Mouse (Mus musculus) hindbrain, embryonic 11.5 days (tissue): ENCODE results near the gene Med16. TPM values are rescaled to one million over a fixed set of nuclear protein-coding genes. Genes with fewer than 3 reads are reported as not detected.

Experiments used
- ATAC-seq: fragments of 200-750 bp; cut with Nextera tagmentation; 2 replicates; pipeline ENCODE4 v1.8.0; 2017; ENCODE audit warnings: mild to moderate bottlenecking, moderate TSS enrichment, moderate library complexity; ENCODE audit not compliant: low FRiP score
- DNase-seq: peaks from one replicate; pipeline ENCODE4 v3.0.0-alpha.2; 2015; ENCODE audit warnings: low spot score
- H3K27ac ChIP-seq: fragments of 300-500 bp; sonication (generic); 2 replicates; pipeline ENCODE4 v1.5.1; 2014; ENCODE audit warnings: mild to moderate bottlenecking, low read depth, low read length
- H3K27me3 ChIP-seq: fragments of 300-500 bp; sonication (generic); 2 replicates; pipeline ENCODE4 v1.6.1; 2014; ENCODE audit warnings: mild to moderate bottlenecking, low read length, moderate library complexity, mixed read lengths; ENCODE audit not compliant: control insufficient read depth, insufficient read depth
- H3K36me3 ChIP-seq: fragments of 300-500 bp; sonication (generic); 2 replicates; pipeline ENCODE4 v1.6.1; 2014; ENCODE audit warnings: mild to moderate bottlenecking, low read length, moderate library complexity, mixed read lengths; ENCODE audit not compliant: control insufficient read depth, insufficient read depth
- H3K4me1 ChIP-seq: fragments of 300-500 bp; sonication (generic); replicated peaks from 2 replicates; pipeline ENCODE4 v1.6.1; 2014; ENCODE audit warnings: low read length, mixed read lengths; ENCODE audit not compliant: control insufficient read depth, insufficient read depth
- H3K4me2 ChIP-seq: fragments of 300-500 bp; sonication (generic); replicated peaks from 2 replicates; pipeline ENCODE4 v1.6.1; 2014; ENCODE audit warnings: mild to moderate bottlenecking, low read depth, low read length
- H3K4me3 ChIP-seq: fragments of 300-500 bp; sonication (generic); 2 replicates; pipeline ENCODE4 v1.5.1; 2014; ENCODE audit warnings: low read depth, low read length
- H3K9ac ChIP-seq: fragments of 300-500 bp; sonication (generic); 2 replicates; pipeline ENCODE4 v1.6.1; 2014; ENCODE audit warnings: low read depth, low read length
- H3K9me3 ChIP-seq: fragments of 300-500 bp; sonication (generic); 2 replicates; pipeline ENCODE4 v1.6.1; 2016; ENCODE audit warnings: low read length; ENCODE audit not compliant: control insufficient read depth
- WGBS: fragments of 180-500 bp; shearing (Covaris S2); extraction: QIAGEN DNeasy Blood & Tissue Kit; methylation state at CpG from one replicate; pipeline ENCODE4 v1.1.7; 2014; 5-methylcytosine and 5-hydroxymethylcytosine counted together
- polyA plus RNA-seq: library from polyadenylated mRNA; unstranded; fragments of >200 nt; fragmentation: Nextera tagmentation; extraction: Ambion mirVana; gene quantifications from 2 replicates; pipeline ENCODE4 v1.2.1, GENCODE M21; 2014

The Med16 gene
- polyA plus RNA-seq: 33.7 and 41.8 TPM in 2 replicates

DNA sequence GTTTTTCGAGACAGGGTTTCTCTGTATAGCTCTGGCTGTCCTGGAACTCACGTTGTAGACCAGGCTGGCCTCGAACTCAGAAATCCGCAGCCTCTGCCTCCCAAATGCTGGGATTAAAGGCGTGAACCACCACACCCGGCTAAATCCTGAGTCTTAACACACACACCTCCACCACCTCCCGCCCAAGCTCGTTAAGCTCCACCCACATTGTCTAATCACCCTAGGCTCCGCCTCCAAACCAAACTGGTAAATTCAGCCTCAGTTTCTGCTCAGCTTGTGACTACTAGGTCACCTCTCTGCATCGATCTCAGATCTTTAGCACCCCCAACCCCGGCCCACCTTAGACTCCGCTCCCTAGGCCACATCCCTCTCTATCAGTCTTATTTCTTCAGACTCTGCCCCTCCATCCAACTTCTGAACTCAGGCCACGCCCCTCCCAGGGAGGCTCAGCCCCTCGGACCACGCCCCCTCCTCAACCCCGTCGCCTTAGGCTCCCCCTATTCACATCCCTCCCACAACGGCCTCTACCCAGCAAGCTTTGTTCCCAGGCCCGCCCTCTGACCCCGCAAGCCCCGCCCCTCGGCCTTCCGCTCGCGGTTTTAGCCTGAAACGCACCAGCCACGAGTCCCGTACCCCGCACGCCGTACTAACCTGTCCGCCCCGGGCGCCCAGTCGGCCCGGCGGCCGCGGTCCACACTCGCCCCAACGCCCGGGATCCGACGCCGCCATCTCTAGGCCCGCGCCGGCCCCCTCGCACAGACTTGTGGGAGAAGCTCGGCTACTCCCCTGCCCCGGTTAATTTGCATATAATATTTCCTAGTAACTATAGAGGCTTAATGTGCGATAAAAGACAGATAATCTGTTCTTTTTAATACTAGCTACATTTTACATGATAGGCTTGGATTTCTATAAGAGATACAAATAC lies at the start of gene Med16:
TSS of gene Med16 (minus strand) at position 757 of the 925 bp plus-strand sequence.
- H3K4me1 ChIP-seq: no peaks in the 10 kb centered on the region
- no peaks in the 10 kb centered on the region for H3K27me3 ChIP-seq
- no peaks in the 10 kb centered on the region for H3K9me3 ChIP-seq
- H3K36me3 ChIP-seq: no peaks in the 10 kb centered on the region
- peak within 1 kb of the TSS; percentile 85 for H3K9ac ChIP-seq
- H3K27ac ChIP-seq: peak within 1 kb of the TSS; percentile 96
- H3K4me3 ChIP-seq: peak within 1 kb of the TSS; percentile 65
- DNase-seq (peak; percentile 97), ATAC-seq (peak; percentile 95)
- H3K4me2 ChIP-seq: peak within 1 kb of the TSS; percentile 42
- WGBS: 2% methylated on average over 52 of the region's 52 CpGs

DNA sequence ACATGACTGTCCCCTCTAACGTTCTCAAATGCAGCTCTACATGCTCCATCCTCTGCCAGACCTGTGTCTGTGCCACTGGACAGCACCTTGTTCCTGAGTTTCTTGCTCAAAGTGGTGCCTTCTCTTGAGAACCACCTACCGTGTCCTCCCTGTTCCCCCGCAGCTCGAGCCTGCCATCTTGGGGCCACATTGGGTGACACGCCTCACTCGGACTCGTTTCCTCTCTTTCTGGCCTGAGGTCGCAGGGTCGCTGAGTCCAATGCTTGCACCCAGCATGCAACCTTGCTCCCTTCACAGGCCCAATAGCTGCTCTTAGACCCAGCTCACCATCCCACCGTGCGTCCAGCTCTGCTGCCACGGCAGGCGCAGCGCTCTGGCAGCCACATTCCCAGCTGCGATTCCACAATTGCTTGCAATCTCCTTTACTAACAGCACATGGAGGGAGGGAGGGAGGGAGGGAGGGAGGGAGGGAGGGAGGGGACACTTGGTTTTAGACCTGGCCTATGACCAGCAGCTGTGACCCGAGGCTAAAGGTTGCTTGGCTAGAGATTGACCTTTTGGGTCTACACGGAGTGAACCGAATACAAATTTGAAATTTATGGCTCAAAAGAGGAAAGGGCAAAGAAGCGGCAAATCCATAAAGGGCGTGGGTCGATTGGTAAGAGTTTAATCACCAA lies 49.6 kb upstream of the Med16 start:
- peaks cover 6% of the 10 kb centered on the region; the same call in 1 of the 2 replicates for H3K4me1 ChIP-seq
- H3K4me2 ChIP-seq: no peak overlapping the region
- no peak for ATAC-seq
- H3K27me3 ChIP-seq: no peaks in the 10 kb centered on the region
- WGBS: 12% methylated on average over 21 of the region's 21 CpGs
- no peak overlapping the region for H3K4me3 ChIP-seq
- peaks cover 6% of the 10 kb centered on the region; the same call in 1 of the 2 replicates for H3K36me3 ChIP-seq
- H3K27ac ChIP-seq: no peak overlapping the region
- DNase-seq: peak; percentile 80
- no peaks in the 10 kb centered on the region for H3K9me3 ChIP-seq
- no peak overlapping the region for H3K9ac ChIP-seq

DNA sequence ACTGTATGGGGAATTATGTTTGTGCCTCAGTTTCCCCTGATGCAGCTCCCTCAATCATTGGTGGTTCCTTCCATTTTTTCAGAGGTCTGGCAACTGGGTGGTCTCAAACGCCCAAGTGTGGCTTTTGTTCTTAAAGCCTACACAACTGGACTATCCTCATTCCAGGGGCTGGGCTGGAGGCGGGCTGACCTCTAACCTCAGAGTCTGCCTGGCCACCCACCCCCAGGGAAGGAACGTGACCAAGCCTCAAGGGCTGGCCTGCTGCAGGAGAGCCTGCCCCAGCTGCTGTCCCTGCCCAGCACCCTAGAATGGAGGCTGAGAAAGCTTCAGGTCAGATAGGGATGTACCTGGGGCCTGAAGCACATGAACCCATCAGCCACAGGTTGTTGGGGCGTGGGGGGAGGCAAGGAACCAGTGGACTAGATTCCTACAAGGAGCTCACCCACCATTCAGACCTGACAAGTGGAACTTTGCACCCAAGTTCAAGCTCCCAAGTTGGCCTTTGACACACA lies 48.0 kb upstream of the Med16 start:
- no peaks in the 10 kb centered on the region for H3K9me3 ChIP-seq
- H3K27ac ChIP-seq: no peak overlapping the region
- no peak for ATAC-seq
- H3K4me2 ChIP-seq: no peak overlapping the region
- no peak overlapping the region for H3K4me3 ChIP-seq
- no peaks in the 10 kb centered on the region for H3K27me3 ChIP-seq
- WGBS: 19% methylated on average over 4 of the region's 4 CpGs
- no peak overlapping the region for H3K9ac ChIP-seq
- H3K4me1 ChIP-seq: peaks cover 6% of the 10 kb centered on the region; the same call in 1 of the 2 replicates
- 0 out of 2 replicates have a peak, but pooled peaks cover 4% of the 10 kb centered on the region for H3K36me3 ChIP-seq
- DNase-seq: no peak

DNA sequence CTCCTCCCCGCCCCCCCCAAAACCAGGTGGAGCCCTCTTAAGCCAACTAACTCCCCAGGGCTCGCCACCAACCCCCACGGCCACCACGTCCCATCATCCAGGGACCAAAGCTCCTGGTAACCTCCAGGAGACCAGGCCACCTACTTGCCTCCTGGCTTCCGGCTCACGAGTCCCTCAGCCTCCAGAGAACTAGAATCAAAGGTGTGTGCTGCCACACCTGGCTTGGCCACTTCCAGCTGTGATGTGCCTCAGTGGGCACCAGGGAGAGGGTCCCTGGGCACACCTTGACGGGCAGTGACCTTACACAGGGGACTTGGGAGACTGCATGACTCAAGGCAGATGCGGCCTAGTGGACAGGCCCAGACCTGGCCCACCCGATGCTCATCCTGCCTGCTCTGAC lies 47.0 kb upstream of the Med16 start:
- Histone ChIP-seq H3K4me2 (no peak overlapping the region), H3K9ac (no peak overlapping the region), H3K36me3 (0 out of 2 replicates have a peak, but pooled peaks cover 6% of the 10 kb centered on the region), H3K9me3 (no peaks in the 10 kb centered on the region), H3K4me3 (no peak overlapping the region), H3K4me1 (peaks cover 2% of the 10 kb centered on the region; the same call in 1 of the 2 replicates), H3K27me3 (no peaks in the 10 kb centered on the region), H3K27ac (no peak overlapping the region)
- DNase-seq (no peak), ATAC-seq (no peak)
- WGBS: 77% methylated on average over 9 of the region's 9 CpGs

DNA sequence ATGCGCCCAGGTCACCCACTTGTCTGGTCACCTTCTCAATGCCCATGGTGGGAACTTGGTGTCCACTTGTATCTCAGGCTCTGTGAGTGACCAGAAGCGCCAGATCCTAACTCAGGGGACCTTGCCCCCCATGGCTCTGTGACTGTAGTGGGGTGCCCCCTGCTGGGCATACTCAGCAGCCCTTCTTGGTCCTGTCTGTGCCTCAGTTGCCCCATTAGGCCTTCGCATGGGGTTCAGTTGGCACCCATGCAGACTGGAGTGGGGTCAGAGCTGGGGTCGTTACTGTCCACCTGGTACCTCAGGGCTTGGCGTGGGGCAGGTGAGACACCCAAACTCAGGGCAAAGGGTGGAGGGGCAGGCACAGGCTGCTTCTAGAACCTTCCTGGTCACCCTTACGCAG lies 45.2 kb upstream of the Med16 start:
- 86% methylated on average over 6 of the region's 6 CpGs for WGBS
- no peaks in the 10 kb centered on the region for H3K27me3 ChIP-seq
- no peak for ATAC-seq

DNA sequence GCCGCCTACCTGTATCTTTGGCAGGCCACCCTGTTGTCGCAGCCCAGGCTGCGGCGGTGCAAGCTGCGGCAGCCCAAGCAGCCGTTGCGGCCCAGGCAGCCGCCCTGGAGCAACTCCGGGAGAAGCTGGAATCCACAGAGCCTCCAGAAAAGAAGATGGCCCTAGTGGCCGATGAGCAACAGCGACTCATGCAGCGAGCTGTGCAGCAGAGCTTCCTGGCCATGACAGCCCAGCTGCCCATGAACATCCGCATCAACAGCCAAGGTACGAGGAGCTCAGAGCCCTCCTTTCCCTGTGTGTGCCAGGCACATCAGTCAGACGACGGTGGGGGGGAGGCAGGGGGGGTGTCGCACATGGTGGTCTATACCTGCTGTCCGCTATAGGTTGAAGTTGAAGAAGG lies 41.9 kb upstream of the Med16 start:
- ATAC-seq: no peak
- Histone ChIP-seq H3K27me3 (no peaks in the 10 kb centered on the region), H3K4me3 (no peak overlapping the region), H3K27ac (no peak overlapping the region), H3K9me3 (no peaks in the 10 kb centered on the region), H3K36me3 (0 out of 2 replicates have a peak, but pooled peaks cover 6% of the 10 kb centered on the region), H3K4me2 (no peak overlapping the region), H3K4me1 (peaks cover 12% of the 10 kb centered on the region), H3K9ac (no peak overlapping the region)
- DNase-seq: no peak
- 84% methylated on average over 18 of the region's 18 CpGs for WGBS

More for the DNA sequence above, 45.2 kb upstream of the Med16 start:
- no peak overlapping the region for H3K4me3 ChIP-seq
- H3K36me3 ChIP-seq: 0 out of 2 replicates have a peak, but pooled peaks cover 6% of the 10 kb centered on the region
- H3K27ac ChIP-seq: no peak overlapping the region
- no peaks in the 10 kb centered on the region for H3K4me1 ChIP-seq
- no peak overlapping the region for H3K9ac ChIP-seq
- no peaks in the 10 kb centered on the region for H3K9me3 ChIP-seq
- H3K4me2 ChIP-seq: no peak overlapping the region
- no peak for DNase-seq

DNA sequence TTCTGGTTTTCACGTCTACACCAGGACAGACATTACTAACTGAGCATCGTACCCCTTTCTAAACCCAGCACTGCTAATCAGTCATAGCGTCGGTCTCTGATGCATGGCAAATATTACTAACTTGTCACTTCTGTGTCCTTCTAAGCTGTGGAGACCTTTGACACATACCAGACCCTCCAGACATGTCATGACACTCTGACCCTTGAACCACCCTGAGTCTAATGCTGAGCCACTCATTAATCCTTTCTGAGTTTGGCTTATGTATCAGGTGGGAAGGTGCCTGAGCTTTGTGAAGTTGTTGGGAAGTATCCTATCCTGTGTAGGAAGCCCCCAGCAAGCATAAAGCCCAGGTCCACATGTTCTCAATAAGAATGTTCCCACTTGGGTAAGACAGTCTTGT lies 41.1 kb upstream of the Med16 start:
- 86% methylated on average over 4 of the region's 4 CpGs for WGBS
- Histone ChIP-seq H3K9me3 (no peaks in the 10 kb centered on the region), H3K4me1 (peaks cover 16% of the 10 kb centered on the region), H3K4me3 (no peak overlapping the region), H3K27me3 (no peaks in the 10 kb centered on the region), H3K27ac (no peak overlapping the region), H3K9ac (no peak overlapping the region), H3K36me3 (0 out of 2 replicates have a peak, but pooled peaks cover 6% of the 10 kb centered on the region), H3K4me2 (no peak overlapping the region)
- ATAC-seq: no peak
- DNase-seq: no peak

DNA sequence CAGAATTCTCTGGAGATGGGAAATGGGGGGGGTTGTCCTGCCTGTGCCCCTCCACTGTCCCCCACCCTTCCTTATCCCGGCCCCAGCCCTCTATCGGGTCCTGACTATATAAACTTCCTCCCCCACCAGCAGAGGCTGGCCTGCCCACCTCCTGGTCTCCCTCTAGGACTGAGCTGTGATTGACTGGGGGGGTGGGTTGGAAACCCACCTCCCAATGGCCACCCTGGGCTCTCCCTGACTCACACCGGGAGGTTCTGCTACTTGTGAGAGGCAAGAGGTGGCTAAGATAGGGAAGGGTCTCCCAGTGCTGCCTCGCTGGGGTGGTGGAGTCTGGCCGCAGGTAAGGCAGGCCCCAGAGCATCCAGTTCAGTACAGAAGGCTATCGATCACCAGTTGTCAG lies 38.8 kb upstream of the Med16 start:
- H3K9me3 ChIP-seq: no peaks in the 10 kb centered on the region
- H3K27me3 ChIP-seq: no peaks in the 10 kb centered on the region
- H3K9ac ChIP-seq: no peak overlapping the region
- H3K27ac ChIP-seq: peak overlapping the region; percentile 58; the same call in 1 of the 2 replicates
- H3K4me2 ChIP-seq: no peak overlapping the region
- DNase-seq (no peak), ATAC-seq (no peak)
- H3K36me3 ChIP-seq: 0 out of 2 replicates have a peak, but pooled peaks cover 3% of the 10 kb centered on the region
- peaks cover 16% of the 10 kb centered on the region for H3K4me1 ChIP-seq
- WGBS: 69% methylated on average over 6 of the region's 6 CpGs
- no peak overlapping the region for H3K4me3 ChIP-seq
